Mouse (Mus musculus) kidney, adult 9 months (tissue): ENCODE measurements at regions not wholly inside any gene's neighbourhood (a gene's known extent, or its start where the extent isn't known, plus 50 kb on each side); places are given as distances from the start of the nearest gene placed in this dataset.
"Not testable (repeated sequence)": the region's sequence is repeated elsewhere in the genome, so short reads cannot be mapped to it uniquely, and the experiment has no call there.

Experiments
- DNase-seq: peaks from one replicate; pipeline ENCODE4 v3.0.0; 2022

GRCm38 (mm10) chr13:5373191-5373590, 488.1 kb upstream of the Klf6 start:
- no peak for DNase-seq

GRCm38 (mm10) chr13:5408226-5408804, 453.0 kb upstream of the Klf6 start:
- no peak for DNase-seq

GRCm38 (mm10) chr13:5412052-5412451, 449.2 kb upstream of the Klf6 start:
- DNase-seq: no peak

GRCm38 (mm10) chr13:5413009-5413408, 448.3 kb upstream of the Klf6 start:
- DNase-seq: not testable (repeated sequence)

GRCm38 (mm10) chr13:5424110-5424509, 437.2 kb upstream of the Klf6 start:
- peak; percentile 38 for DNase-seq

GRCm38 (mm10) chr13:5425491-5426232, 435.6 kb upstream of the Klf6 start:
- no peak for DNase-seq

- no peak for DNase-seq
Observed at GRCm38 (mm10) chr13:5433652-5434051, 427.6 kb upstream of the Klf6 start.

GRCm38 (mm10) chr13:5435131-5435530, 426.2 kb upstream of the Klf6 start:
- no peak for DNase-seq

GRCm38 (mm10) chr13:5436191-5436590, 425.1 kb upstream of the Klf6 start:
- DNase-seq: no peak

- no peak for DNase-seq
Observed at GRCm38 (mm10) chr13:5440454-5440853, 420.8 kb upstream of the Klf6 start.

- no peak for DNase-seq
Observed at GRCm38 (mm10) chr13:5444759-5445478, 416.4 kb upstream of the Klf6 start.

- DNase-seq: no peak
Observed at GRCm38 (mm10) chr13:5448601-5449000, 412.7 kb upstream of the Klf6 start.

- DNase-seq: no peak
Observed at GRCm38 (mm10) chr13:5480779-5481178, 380.5 kb upstream of the Klf6 start.

GRCm38 (mm10) chr13:5492266-5492665, 369.0 kb upstream of the Klf6 start:
- no peak for DNase-seq

- peak; percentile 8 for DNase-seq
Observed at GRCm38 (mm10) chr13:5497535-5497934, 363.7 kb upstream of the Klf6 start.

GRCm38 (mm10) chr13:5511784-5512183, 349.5 kb upstream of the Klf6 start:
- DNase-seq: no peak

- DNase-seq: no peak
Observed at GRCm38 (mm10) chr13:5515552-5515951, 345.7 kb upstream of the Klf6 start.

GRCm38 (mm10) chr13:5516088-5516487, 345.2 kb upstream of the Klf6 start:
- no peak for DNase-seq

GRCm38 (mm10) chr13:5519181-5519580, 342.1 kb upstream of the Klf6 start:
- DNase-seq: no peak

- DNase-seq: no peak
Observed at GRCm38 (mm10) chr13:5519600-5519999, 341.7 kb upstream of the Klf6 start.

- no peak for DNase-seq
Observed at GRCm38 (mm10) chr13:5527400-5527799, 333.9 kb upstream of the Klf6 start.

- peak; percentile 20 for DNase-seq
Observed at GRCm38 (mm10) chr13:5540321-5540720, 321.0 kb upstream of the Klf6 start.

GRCm38 (mm10) chr13:5545521-5545920, 315.8 kb upstream of the Klf6 start:
- no peak for DNase-seq

- DNase-seq: no peak
Observed at GRCm38 (mm10) chr13:5546011-5546410, 315.3 kb upstream of the Klf6 start.
